Mouse (Mus musculus) lung, postnatal 0 days (tissue): ENCODE results near the gene Dock2. TPM values are rescaled to one million over a fixed set of nuclear protein-coding genes. Genes with fewer than 3 reads are reported as not detected.
"Not testable (repeated sequence)": the region's sequence is repeated elsewhere in the genome, so short reads cannot be mapped to it uniquely, and the experiment has no call there.

Source experiments
- ATAC-seq: fragments of 200-750 bp; cut with Nextera tagmentation; 2 replicates; pipeline ENCODE4 v1.8.0; 2017; ENCODE audit warnings: moderate library complexity
- DNase-seq: peaks from one replicate; pipeline ENCODE4 v3.0.0-alpha.2; 2016; ENCODE audit warnings: low spot score
- H3K27ac ChIP-seq: fragments of 300-500 bp; sonication (generic); 2 replicates; pipeline ENCODE4 v1.5.1; 2014; ENCODE audit warnings: antibody characterized with exemption, mild to moderate bottlenecking, low read length, mixed read lengths
- H3K27me3 ChIP-seq: fragments of 300-500 bp; sonication (generic); replicated peaks from 2 replicates; pipeline ENCODE4 v1.6.1; 2014; ENCODE audit warnings: low read length, mixed read lengths; ENCODE audit not compliant: insufficient read depth
- H3K36me3 ChIP-seq: fragments of 300-500 bp; sonication (generic); 2 replicates; pipeline ENCODE4 v1.6.1; 2014; ENCODE audit warnings: low read length, mixed read lengths; ENCODE audit not compliant: insufficient read depth
- H3K4me1 ChIP-seq: fragments of 300-500 bp; sonication (generic); 2 replicates; pipeline ENCODE4 v1.6.1; 2014; ENCODE audit warnings: antibody characterized with exemption, low read depth, low read length, mixed read lengths; ENCODE audit not compliant: insufficient read depth
- H3K4me2 ChIP-seq: fragments of 300-500 bp; sonication (generic); replicated peaks from 2 replicates; pipeline ENCODE4 v1.6.1; 2014; ENCODE audit warnings: low read depth, mild to moderate bottlenecking, low read length, moderate library complexity, mixed read lengths
- H3K4me3 ChIP-seq: fragments of 300-500 bp; sonication (generic); 2 replicates; pipeline ENCODE4 v1.5.1; 2014; ENCODE audit warnings: low read depth, low read length
- H3K9ac ChIP-seq: fragments of 300-500 bp; sonication (generic); replicated peaks from 2 replicates; pipeline ENCODE4 v1.6.1; 2014; ENCODE audit warnings: low read depth, mild to moderate bottlenecking
- H3K9me3 ChIP-seq: fragments of 300-500 bp; sonication (generic); 2 replicates; pipeline ENCODE4 v1.6.1; 2016; ENCODE audit warnings: low read length, mixed read lengths
- CTCF ChIP-seq: IDR thresholded peaks from 2 replicates; pipeline ENCODE4 v1.5.1; 2016; ENCODE audit warnings: antibody characterized with exemption, mild to moderate bottlenecking
- EP300 ChIP-seq: IDR thresholded peaks from 2 replicates; pipeline ENCODE4 v1.6.1; 2016; ENCODE audit warnings: antibody characterized with exemption, mild to moderate bottlenecking, control low read depth
- WGBS: fragments of 180-500 bp; shearing (Covaris S2); extraction: QIAGEN DNeasy Blood & Tissue Kit; methylation state at CpG from one replicate; pipeline ENCODE4 v1.1.7; 2014; 5-methylcytosine and 5-hydroxymethylcytosine counted together
- polyA plus RNA-seq: library from polyadenylated mRNA; unstranded; fragments of >200 nt; fragmentation: Nextera tagmentation; extraction: Ambion mirVana; gene quantifications from 2 replicates; pipeline ENCODE4 v1.2.1, GENCODE M21; 2015

Dock2 gene
- polyA plus RNA-seq, 1 experiment from 2014 or later, result 1.8 TPM

GRCm38 (mm10) chr11:34240252-34240651 is 543.4 kb downstream of the Dock2 start:
- H3K27me3 ChIP-seq, result no peaks in the 10 kb centered on the region
- 97% methylated on average over 1 of the region's 1 CpGs for WGBS
- no peak overlapping the region for H3K4me3 ChIP-seq
- TF ChIP-seq EP300 (no peak), CTCF (no peak)
- no peak overlapping the region for H3K9ac ChIP-seq
- H3K4me1 ChIP-seq, result no peaks in the 10 kb centered on the region
- no peak overlapping the region for H3K4me2 ChIP-seq
- no peaks in the 10 kb centered on the region for H3K9me3 ChIP-seq
- H3K27ac ChIP-seq, result no peak overlapping the region
- ATAC-seq, result no peak
- DNase-seq, result no peak
- H3K36me3 ChIP-seq, result no peaks in the 10 kb centered on the region

GRCm38 (mm10) chr11:34239691-34240090 is 544.0 kb downstream of the Dock2 start:
- Histone ChIP-seq H3K27ac (no peak overlapping the region), H3K9ac (no peak overlapping the region), H3K4me1 (no peaks in the 10 kb centered on the region), H3K36me3 (no peaks in the 10 kb centered on the region), H3K4me3 (no peak overlapping the region), H3K9me3 (no peaks in the 10 kb centered on the region), H3K27me3 (no peaks in the 10 kb centered on the region), H3K4me2 (no peak overlapping the region)
- TF ChIP-seq CTCF (no peak), EP300 (no peak)
- DNase-seq, result no peak
- WGBS, result 87% methylated on average over 2 of the region's 2 CpGs
- no peak for ATAC-seq

GRCm38 (mm10) chr11:34236885-34237284 is 546.8 kb downstream of the Dock2 start:
- Histone ChIP-seq H3K27me3 (no peaks in the 10 kb centered on the region), H3K4me3 (no peak overlapping the region), H3K4me1 (no peaks in the 10 kb centered on the region), H3K4me2 (no peak overlapping the region), H3K9me3 (no peaks in the 10 kb centered on the region), H3K36me3 (no peaks in the 10 kb centered on the region), H3K9ac (no peak overlapping the region), H3K27ac (no peak overlapping the region)
- 79% methylated on average over 6 of the region's 6 CpGs for WGBS
- DNase-seq (no peak), ATAC-seq (no peak)
- no peak for TF ChIP-seq EP300
- no peak for TF ChIP-seq CTCF

GRCm38 (mm10) chr11:34236091-34236759 is 547.5 kb downstream of the Dock2 start:
- ATAC-seq, result 0 out of 2 replicates have a peak, but pooled peaks have one; percentile 17
- peak; percentile 58 for TF ChIP-seq CTCF
- TF ChIP-seq EP300, result no peak
- no peak for DNase-seq
- Histone ChIP-seq H3K9ac (no peak overlapping the region), H3K4me1 (no peaks in the 10 kb centered on the region), H3K27me3 (no peaks in the 10 kb centered on the region), H3K4me2 (no peak overlapping the region), H3K27ac (no peak overlapping the region), H3K4me3 (no peak overlapping the region), H3K36me3 (no peaks in the 10 kb centered on the region), H3K9me3 (no peaks in the 10 kb centered on the region)
- WGBS, result 45% methylated on average over 5 of the region's 5 CpGs

GRCm38 (mm10) chr11:34228758-34229364 is 554.8 kb downstream of the Dock2 start:
- Histone ChIP-seq H3K4me2 (no peak overlapping the region), H3K27ac (no peak overlapping the region), H3K36me3 (no peaks in the 10 kb centered on the region), H3K4me3 (no peak overlapping the region), H3K4me1 (no peaks in the 10 kb centered on the region), H3K27me3 (no peaks in the 10 kb centered on the region), H3K9ac (no peak overlapping the region), H3K9me3 (no peaks in the 10 kb centered on the region)
- WGBS, result 39% methylated on average over 6 of the region's 6 CpGs
- ATAC-seq (peak; percentile 26; the same call in 1 of the 2 replicates), DNase-seq (peak; percentile 46)
- TF ChIP-seq EP300 (no peak), CTCF (peak; percentile 74)

- DNase-seq (no peak), ATAC-seq (no peak)
- Histone ChIP-seq H3K9me3 (no peaks in the 10 kb centered on the region), H3K27me3 (no peaks in the 10 kb centered on the region), H3K4me3 (no peak overlapping the region), H3K36me3 (no peaks in the 10 kb centered on the region), H3K27ac (no peak overlapping the region), H3K9ac (no peak overlapping the region), H3K4me1 (no peaks in the 10 kb centered on the region), H3K4me2 (no peak overlapping the region)
- 69% methylated on average over 1 of the region's 1 CpGs for WGBS
- TF ChIP-seq EP300, result no peak
- TF ChIP-seq CTCF, result peak; percentile 61
These were observed 556.5 kb downstream of the Dock2 start for GRCm38 (mm10) chr11:34227180-34227579.

- not testable (repeated sequence) for H3K9me3 ChIP-seq, H3K9ac ChIP-seq, ATAC-seq, H3K36me3 ChIP-seq, H3K27ac ChIP-seq, DNase-seq, H3K27me3 ChIP-seq, H3K4me3 ChIP-seq, H3K4me2 ChIP-seq, H3K4me1 ChIP-seq
- WGBS, result 80% methylated on average over 4 of the region's 4 CpGs
These were observed 563.1 kb downstream of the Dock2 start for GRCm38 (mm10) chr11:34220596-34220995.
